Comparison of ENCODE assay signal across 9 mouse cellular contexts in genomic region chr7:141465388-141466044, GRCm38 (mm10). TPM values are rescaled to one million over a fixed set of nuclear protein-coding genes. Genes with fewer than 3 reads are reported as not detected.
A peak's percentile ranks its signal among the peaks of the same experiment; 100 is the strongest.
DNase-seq lines count a peak whose midpoint lies in the region; ATAC-seq and TF ChIP-seq lines count a peak whose summit lies in the region.
"Had no signal": no experiment of that assay in that cellular context is flagged by ENCODE, and none has a peak within 500 bp of the region (broad histone marks: within the 10 kb centered on the region; RNA-seq: fewer than 3 reads in every experiment).

No protein-coding gene starts in this region.

- H3K27ac ChIP-seq in embryonic facial prominence, embryonic 10.5 days (replicated peaks) = no peak overlapping the region; the same call in 1 of the 2 replicates
- 0 out of 2 replicates have a peak overlapping the region, but pooled peaks have one; percentile 8 for H3K27ac ChIP-seq in limb, embryonic 14.5 days (replicated peaks; ENCODE audit: low read depth, low read length)
- H3K27ac ChIP-seq: neural tube, embryonic 13.5 days had no signal

- ATAC-seq in limb, embryonic 14.5 days (ENCODE audit: low FRiP score, low read depth) = no peak
- no peak for ATAC-seq in CD4-positive, CD25-positive, alpha-beta regulatory T cell, adult 4 months

- peak overlapping the region; percentile 48 for H3K4me3 ChIP-seq in embryonic facial prominence, embryonic 10.5 days
- H3K4me3 ChIP-seq in limb, embryonic 14.5 days (replicated peaks; ENCODE audit: low read length) = peak overlapping the region; percentile 26

- H3K36me3 ChIP-seq in embryonic facial prominence, embryonic 10.5 days (replicated peaks) = peaks cover 16% of the 10 kb centered on the region
- peaks cover 15% of the 10 kb centered on the region for H3K36me3 ChIP-seq in limb, embryonic 14.5 days (ENCODE audit: control insufficient read depth, insufficient read depth, low read length)

- H3K4me1 ChIP-seq in embryonic facial prominence, embryonic 10.5 days = peaks cover 77% of the 10 kb centered on the region
- peaks cover 48% of the 10 kb centered on the region for H3K4me1 ChIP-seq in limb, embryonic 14.5 days (ENCODE audit: control insufficient read depth, insufficient read depth, low read length)

- H3K27me3 ChIP-seq in embryonic facial prominence, embryonic 10.5 days (replicated peaks; ENCODE audit: low read depth, poor library complexity, severe bottlenecking) = peaks cover 66% of the 10 kb centered on the region
- peaks cover 46% of the 10 kb centered on the region for H3K27me3 ChIP-seq in limb, embryonic 14.5 days (ENCODE audit: control insufficient read depth, insufficient read depth, low read length)

- TF ChIP-seq POLR2A in limb, embryonic 14.5 days (IDR thresholded peaks at IDR 0.05; ENCODE audit: borderline replicate concordance, extremely low read depth, insufficient read depth, insufficient read length) = no peak

- WGBS in embryonic facial prominence, embryonic 10.5 days = 30% methylated on average over 10 of the region's 10 CpGs
- 25% methylated on average over 7 of the region's 10 CpGs for WGBS in limb, embryonic 14.5 days

- peak overlapping the region; percentile 48 for H3K4me2 ChIP-seq in limb, embryonic 14.5 days (replicated peaks; ENCODE audit: low read depth, low read length, severe bottlenecking)

- 0 out of 2 replicates have a peak overlapping the region, but pooled peaks have one; percentile 31 for H3K9ac ChIP-seq in limb, embryonic 14.5 days (ENCODE audit: low read depth, low read length, severe bottlenecking)

- H3K9me3 ChIP-seq in embryonic facial prominence, embryonic 10.5 days = no peaks in the 10 kb centered on the region
- no peaks in the 10 kb centered on the region for H3K9me3 ChIP-seq in limb, embryonic 14.5 days (ENCODE audit: control insufficient read depth, low read length)
- H3K9me3 ChIP-seq: neural tube, embryonic 13.5 days had no signal

- DNase-seq in heart, adult 11 months = peak; percentile 96
- no peak for DNase-seq in heart, adult 8-10 months (ENCODE audit: low spot score)
- peak; percentile 79 for DNase-seq in 3T3-L1 (ENCODE audit: low read depth, low spot score)
- DNase-seq in embryonic facial prominence, embryonic 10.5 days (ENCODE audit: low spot score) = peak; percentile 42
- DNase-seq in limb, embryonic 14.5 days (ENCODE audit: low spot score) = no peak
- DNase-seq in natural killer cell, adult 2 months (ENCODE audit: low spot score in 2 of 2) = no peak
- no peak for DNase-seq in layer of hippocampus, postnatal 25 days (ENCODE audit: extremely low spot score in 1 of 2, low spot score in 1 of 2)

RNA-seq across cellular contexts. Expression of gene Cd151, which starts 1.7 kb away (rescaled TPM):
- total RNA-seq in heart, adult 8-10 months (2022) = 100 to 1,000 TPM; 331 to 351 (median 345) TPM
- polyA plus RNA-seq in embryonic facial prominence, embryonic 10.5 days (2016; fragmentation: Nextera tagmentation; extraction: Ambion mirVana) = 20.6 and 22.4 TPM in 2 replicates
- 100 and 125 TPM in 2 replicates for polyA plus RNA-seq in limb, embryonic 14.5 days (2012; rRNA removed)
- polyA plus RNA-seq in limb, embryonic 14.5 days (2014; fragmentation: Nextera tagmentation; extraction: Ambion mirVana) = 44.2 and 44.4 TPM in 2 replicates
- total RNA-seq in layer of hippocampus, postnatal 25 days (2021) = 10 to 100 TPM; 25.7 TPM
- 10 to 100 TPM in 1 of 2 experiments, 1 to 10 TPM in 1; 7.8 to 12.0 TPM for polyA plus RNA-seq in CD4-positive, CD25-positive, alpha-beta regulatory T cell, adult 4 months (2017; shearing (Covaris generic))

RNA-seq across cellular contexts. Expression of gene Cracr2b, which starts 4.6 kb away (rescaled TPM):
- total RNA-seq in heart, adult 8-10 months (2022) = 10 to 100 TPM; 17.7 to 24.2 (median 19.1) TPM
- 6.6 and 8.3 TPM in 2 replicates for polyA plus RNA-seq in embryonic facial prominence, embryonic 10.5 days (2016; fragmentation: Nextera tagmentation; extraction: Ambion mirVana)
- polyA plus RNA-seq in limb, embryonic 14.5 days (2012; rRNA removed) = 11.9 and 12.1 TPM in 2 replicates
- polyA plus RNA-seq in limb, embryonic 14.5 days (2014; fragmentation: Nextera tagmentation; extraction: Ambion mirVana) = 8.3 and 8.8 TPM in 2 replicates
- total RNA-seq in layer of hippocampus, postnatal 25 days (2021) = 1 to 10 TPM; 2.1 to 4.2 TPM
- not detected for polyA plus RNA-seq in CD4-positive, CD25-positive, alpha-beta regulatory T cell, adult 4 months (2017; shearing (Covaris generic))

RNA-seq across cellular contexts. Expression of gene Polr2l, which starts 9.4 kb away (rescaled TPM):
- total RNA-seq in heart, adult 8-10 months (2022) = 10 to 100 TPM; 75.5 to 93.4 (median 84.3) TPM
- 84.0 and 86.0 TPM in 2 replicates for polyA plus RNA-seq in embryonic facial prominence, embryonic 10.5 days (2016; fragmentation: Nextera tagmentation; extraction: Ambion mirVana)
- 27.5 and 32.1 TPM in 2 replicates for polyA plus RNA-seq in limb, embryonic 14.5 days (2012; rRNA removed)
- 59.4 and 61.0 TPM in 2 replicates for polyA plus RNA-seq in limb, embryonic 14.5 days (2014; fragmentation: Nextera tagmentation; extraction: Ambion mirVana)
- 10 to 100 TPM; 40.9 to 47.2 TPM for total RNA-seq in layer of hippocampus, postnatal 25 days (2021)
- 10 to 100 TPM; 19.4 to 20.8 TPM for polyA plus RNA-seq in CD4-positive, CD25-positive, alpha-beta regulatory T cell, adult 4 months (2017; shearing (Covaris generic))

RNA-seq across cellular contexts. Expression of gene Tspan4, which starts 9.5 kb away (rescaled TPM):
- 10 to 100 TPM; 25.8 to 45.3 (median 42.8) TPM for total RNA-seq in heart, adult 8-10 months (2022)
- 32.6 and 34.2 TPM in 2 replicates for polyA plus RNA-seq in embryonic facial prominence, embryonic 10.5 days (2016; fragmentation: Nextera tagmentation; extraction: Ambion mirVana)
- polyA plus RNA-seq in limb, embryonic 14.5 days (2012; rRNA removed) = 101 and 165 TPM in 2 replicates
- 77.9 and 79.4 TPM in 2 replicates for polyA plus RNA-seq in limb, embryonic 14.5 days (2014; fragmentation: Nextera tagmentation; extraction: Ambion mirVana)
- total RNA-seq in layer of hippocampus, postnatal 25 days (2021) = 10 to 100 TPM; 12.2 to 14.3 TPM
- polyA plus RNA-seq in CD4-positive, CD25-positive, alpha-beta regulatory T cell, adult 4 months (2017; shearing (Covaris generic)) = 1 to 10 TPM; 1.3 to 1.5 TPM

RNA-seq across cellular contexts. Expression of gene Pnpla2, which starts 10.5 kb away (rescaled TPM):
- 100 to 1,000 TPM; 419 to 549 (median 431) TPM for total RNA-seq in heart, adult 8-10 months (2022)
- 13.2 and 14.3 TPM in 2 replicates for polyA plus RNA-seq in embryonic facial prominence, embryonic 10.5 days (2016; fragmentation: Nextera tagmentation; extraction: Ambion mirVana)
- 14.8 and 16.4 TPM in 2 replicates for polyA plus RNA-seq in limb, embryonic 14.5 days (2012; rRNA removed)
- 14.5 and 14.8 TPM in 2 replicates for polyA plus RNA-seq in limb, embryonic 14.5 days (2014; fragmentation: Nextera tagmentation; extraction: Ambion mirVana)
- total RNA-seq in layer of hippocampus, postnatal 25 days (2021) = 10 to 100 TPM; 23.2 to 30.4 TPM
- 10 to 100 TPM; 66.1 to 92.2 TPM for polyA plus RNA-seq in CD4-positive, CD25-positive, alpha-beta regulatory T cell, adult 4 months (2017; shearing (Covaris generic))

Comparison
In these comparisons a context has a peak if more than half of its experiments do, and no peak if none do; other contexts are left out.
1. DNase-seq: peak in heart, adult 11 months (single experiment), 3T3-L1 (single experiment) and embryonic facial prominence, embryonic 10.5 days (single experiment); none in heart, adult 8-10 months (single experiment), limb, embryonic 14.5 days (single experiment), natural killer cell, adult 2 months (0 of 2) and layer of hippocampus, postnatal 25 days (0 of 2).